In genomic region chr3:142151980-142152379, GRCm38 (mm10) we compare ENCODE assay signal across 22 mouse cellular contexts. TPM values are rescaled to one million over a fixed set of nuclear protein-coding genes. Genes with fewer than 3 reads are reported as not detected.
"Had no signal": no experiment of that assay in that cellular context is flagged by ENCODE, and none has a peak within 500 bp of the region (broad histone marks: within the 10 kb centered on the region; RNA-seq: fewer than 3 reads in every experiment).

No protein-coding gene starts in this region.

- H3K27ac ChIP-seq: midbrain, embryonic 10.5 days; midbrain, embryonic 13.5 days; midbrain, embryonic 15.5 days; neural tube, embryonic 13.5 days; neural tube, embryonic 15.5 days; stomach, embryonic 15.5 days; stomach, postnatal 0 days had no signal

- DNase-seq: lung, adult 18-20 months; lung, embryonic 14.5 days; lung, postnatal 10 days; lung, postnatal 4 days; retina, postnatal 1 day; right cerebral cortex, adult 18-20 months; right cerebral cortex, postnatal 25 days; right cerebral cortex, postnatal 4 days; thymus, adult 2 months; thymus, postnatal 25 days; thymus, postnatal 4 days had no signal

- H3K27me3 ChIP-seq: midbrain, embryonic 13.5 days; midbrain, embryonic 15.5 days; neural tube, embryonic 13.5 days; neural tube, embryonic 15.5 days; stomach, embryonic 15.5 days had no signal

- H3K9me3 ChIP-seq: midbrain, embryonic 10.5 days; midbrain, embryonic 13.5 days; midbrain, embryonic 15.5 days; neural tube, embryonic 13.5 days; neural tube, embryonic 15.5 days; stomach, embryonic 15.5 days had no signal

- H3K4me1 ChIP-seq: midbrain, embryonic 10.5 days; midbrain, embryonic 13.5 days; midbrain, embryonic 15.5 days; neural tube, embryonic 13.5 days; neural tube, embryonic 15.5 days; stomach, embryonic 15.5 days had no signal

- H3K36me3 ChIP-seq: midbrain, embryonic 10.5 days; midbrain, embryonic 13.5 days; midbrain, embryonic 15.5 days; neural tube, embryonic 13.5 days; neural tube, embryonic 15.5 days; stomach, embryonic 15.5 days had no signal

- H3K4me3 ChIP-seq: midbrain, embryonic 10.5 days; midbrain, embryonic 13.5 days; midbrain, embryonic 15.5 days; myocyte; neural tube, embryonic 13.5 days; neural tube, embryonic 15.5 days; stomach, embryonic 15.5 days had no signal

- H3K9ac ChIP-seq: lung, embryonic 14.5 days; midbrain, embryonic 13.5 days; midbrain, embryonic 15.5 days; neural tube, embryonic 13.5 days; neural tube, embryonic 15.5 days; stomach, embryonic 15.5 days had no signal

- H3K4me2 ChIP-seq: lung, embryonic 14.5 days; midbrain, embryonic 13.5 days; midbrain, embryonic 15.5 days; neural tube, embryonic 13.5 days; neural tube, embryonic 15.5 days; stomach, embryonic 15.5 days had no signal

RNA-seq across cellular contexts. Expression of gene Bmpr1b, which starts 17.2 kb away (rescaled TPM):
- total RNA-seq: megakaryocyte, adult 5-6 weeks; megakaryocyte-erythroid progenitor cell, adult 5-6 weeks had no signal
- polyA plus RNA-seq: small intestine, adult 2 months had no signal
